Mouse (Mus musculus) yolk sac, embryonic 10.5 days (tissue): Measurements from ENCODE around the gene Rbms3.

Source experiments
- DNase-seq: peaks from one replicate; pipeline ENCODE4 v3.0.0-alpha.2; 2017; ENCODE audit warnings: low spot score

The Rbms3 gene

DNA sequence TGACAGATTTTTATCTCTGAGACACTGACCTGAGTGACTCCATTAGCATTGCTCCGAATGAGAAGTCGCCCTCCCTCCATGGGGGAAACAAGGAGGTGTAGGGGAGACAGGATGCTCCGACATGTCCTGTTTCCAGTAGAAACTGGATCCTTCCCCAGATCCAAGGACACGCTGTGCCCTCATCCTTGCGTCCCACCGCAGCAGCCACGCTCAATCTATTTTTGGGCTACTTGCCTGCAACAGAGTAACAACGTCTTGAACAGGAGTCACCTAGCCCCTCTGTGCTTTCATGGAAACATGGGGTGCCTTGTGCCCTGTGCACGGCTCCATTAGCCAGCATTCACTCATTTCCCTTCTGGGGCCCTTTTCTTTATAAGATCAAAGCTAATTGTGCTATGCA lies at the start of gene Rbms3:
Gene Rbms3 (minus strand): TSS at position 143 of the 400 bp plus-strand sequence.
- no peak for DNase-seq

DNA sequence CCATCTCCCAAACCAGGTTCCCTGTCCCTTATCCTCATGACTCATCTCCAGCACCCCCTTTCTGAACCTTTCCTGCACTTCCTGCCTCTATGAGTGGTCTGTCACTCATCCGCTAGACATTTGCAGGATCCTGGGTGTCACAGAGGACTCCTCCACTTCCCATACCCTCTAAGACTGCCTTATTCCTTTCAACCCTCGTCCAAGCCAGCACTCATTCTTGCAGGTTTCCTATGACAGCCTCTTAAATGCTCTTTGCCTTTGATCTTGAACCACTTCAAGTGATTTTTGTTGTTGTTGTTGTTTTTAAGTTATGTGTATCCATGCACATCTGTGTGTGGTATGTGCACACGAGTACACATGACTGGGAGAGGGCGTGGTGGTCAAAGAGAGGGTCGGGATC lies 43.6 kb upstream of the Rbms3 start:
- no peak for DNase-seq

DNA sequence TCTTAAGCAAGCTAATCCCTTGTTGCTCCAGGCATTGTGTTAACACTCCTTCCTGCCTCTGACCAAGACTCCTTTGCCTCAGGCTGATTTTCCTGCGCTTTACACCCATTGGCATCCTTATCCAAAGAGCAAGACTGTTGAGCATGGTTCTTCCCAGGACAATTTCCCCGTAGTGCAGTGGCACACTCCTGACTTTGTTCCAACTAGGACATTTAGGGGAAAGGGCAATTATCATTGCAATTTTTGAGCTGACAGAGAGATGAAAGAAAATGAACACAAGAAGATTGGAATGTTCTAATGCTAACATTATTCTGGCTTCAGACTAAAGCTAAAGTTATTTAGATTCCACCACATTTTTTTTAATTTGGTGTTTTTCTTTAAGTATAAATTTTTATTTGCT lies 24.9 kb upstream of the Rbms3 start:
- DNase-seq = no peak

DNA sequence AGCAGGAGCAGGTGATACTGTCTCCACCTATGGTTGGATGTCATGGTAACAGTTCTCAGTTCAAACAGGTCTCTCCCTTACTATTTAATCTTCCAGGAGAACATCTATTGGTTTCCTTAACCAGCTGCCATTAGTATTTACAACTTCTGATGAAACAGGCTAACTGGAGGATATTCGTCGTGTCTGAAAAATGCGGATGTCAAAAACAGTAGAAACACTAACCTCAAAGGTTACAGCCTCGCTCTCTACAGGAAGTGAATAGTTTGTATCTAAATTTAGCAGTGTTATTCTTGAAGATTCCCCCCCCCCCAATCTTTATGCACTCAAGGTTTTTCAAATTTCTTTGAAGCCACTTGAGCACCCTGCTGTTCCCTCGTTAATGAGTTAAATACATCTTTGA lies 23.9 kb upstream of the Rbms3 start:
- DNase-seq = no peak

DNA sequence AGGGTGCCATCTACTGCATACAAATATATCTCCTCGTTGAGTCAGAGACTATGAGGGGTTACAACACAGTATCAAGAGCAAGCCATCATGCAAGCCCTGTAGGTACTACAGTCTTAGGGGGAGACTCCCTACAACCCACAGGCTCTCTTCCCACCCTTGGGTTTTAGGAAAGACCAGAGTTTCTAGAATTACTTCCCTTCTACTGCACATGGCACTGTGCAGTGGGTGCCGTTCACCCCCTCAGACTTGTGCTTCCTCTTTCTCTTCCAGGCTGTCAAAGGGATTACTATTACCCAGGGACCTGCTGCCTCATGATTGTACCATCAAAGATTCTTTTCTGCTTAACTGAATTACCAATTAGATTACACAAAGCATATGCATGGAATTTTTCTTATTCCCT lies 16.4 kb upstream of the Rbms3 start:
- no peak for DNase-seq

DNA sequence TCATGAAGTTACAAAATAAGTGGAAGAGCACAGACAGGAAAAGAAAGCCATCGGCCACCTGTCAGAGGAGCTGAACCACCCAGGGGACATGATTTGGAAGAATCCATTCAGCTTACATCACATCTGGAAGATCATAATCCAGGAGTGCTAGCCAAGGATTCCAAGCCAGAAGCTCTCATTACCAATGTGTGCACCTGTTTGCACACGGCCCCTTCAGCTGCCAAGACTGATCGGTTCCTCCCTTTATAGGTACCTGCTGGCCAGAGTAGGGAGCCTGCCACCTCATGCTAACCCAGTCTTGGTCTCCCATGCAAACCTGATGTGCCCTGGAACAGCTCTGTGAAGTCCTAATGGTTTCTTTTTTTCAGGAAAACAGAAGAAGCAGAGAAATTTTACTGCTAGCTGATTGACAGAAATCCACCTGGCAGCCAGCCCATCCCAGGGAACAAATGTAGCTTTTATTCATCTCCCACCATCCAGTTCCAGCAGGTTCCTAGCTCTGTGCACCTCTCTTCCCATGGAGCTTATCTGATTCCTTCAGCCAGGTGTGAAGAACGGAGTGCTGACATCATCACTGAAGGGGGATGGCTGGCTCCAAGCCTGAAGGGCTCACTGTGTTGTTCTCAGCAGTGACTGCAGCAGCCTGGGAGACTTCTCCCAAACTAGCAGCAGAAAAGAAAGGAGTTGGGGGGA lies 11.5 kb upstream of the Rbms3 start:
- no peak for DNase-seq

DNA sequence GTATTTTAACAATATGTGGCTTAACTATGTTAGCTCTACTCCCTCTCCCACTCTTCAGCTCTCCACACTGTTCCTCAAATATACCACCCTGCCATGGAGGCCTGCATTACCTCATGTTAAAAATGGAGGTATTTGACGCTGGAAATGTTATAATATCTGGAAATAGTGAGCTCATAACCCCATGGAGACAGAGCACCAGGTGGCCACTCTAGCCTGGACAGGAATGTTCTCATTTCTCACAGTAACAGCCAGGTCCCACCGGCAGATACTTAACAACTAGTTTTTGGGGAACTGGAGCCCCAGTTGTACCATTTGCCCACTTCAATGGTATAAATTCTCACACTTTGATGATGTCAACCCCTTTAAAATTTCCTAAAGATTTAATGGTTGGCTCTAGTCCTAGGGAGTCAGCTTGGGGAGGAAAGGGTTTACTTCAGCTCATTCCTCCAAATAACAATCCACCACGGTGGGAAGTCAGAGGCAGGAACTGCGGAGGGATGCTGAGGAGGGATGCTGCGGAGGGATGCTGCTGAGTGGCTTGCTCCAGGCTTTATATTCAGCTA lies 9.0 kb upstream of the Rbms3 start:
- no peak for DNase-seq

DNA sequence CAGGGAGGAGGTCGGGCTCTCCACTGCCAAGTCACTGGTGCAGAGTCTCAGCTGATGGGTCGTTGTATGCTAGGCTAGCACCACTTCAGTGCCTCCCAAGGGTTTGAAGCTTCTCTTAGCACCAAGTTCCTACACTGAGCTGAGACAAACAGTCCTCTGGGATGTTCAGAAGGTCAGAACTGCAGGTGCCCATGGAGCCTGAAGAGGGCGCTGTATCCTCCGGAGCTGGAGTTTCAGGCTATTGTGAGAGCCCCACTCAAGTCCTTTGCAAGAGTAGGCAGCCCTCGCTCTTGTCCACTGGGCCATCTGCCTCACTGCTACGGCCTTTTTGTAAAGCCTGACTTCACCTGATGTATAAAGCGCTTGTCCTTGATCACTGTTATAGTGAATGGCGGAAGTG lies 6.8 kb upstream of the Rbms3 start:
- no peak for DNase-seq

DNA sequence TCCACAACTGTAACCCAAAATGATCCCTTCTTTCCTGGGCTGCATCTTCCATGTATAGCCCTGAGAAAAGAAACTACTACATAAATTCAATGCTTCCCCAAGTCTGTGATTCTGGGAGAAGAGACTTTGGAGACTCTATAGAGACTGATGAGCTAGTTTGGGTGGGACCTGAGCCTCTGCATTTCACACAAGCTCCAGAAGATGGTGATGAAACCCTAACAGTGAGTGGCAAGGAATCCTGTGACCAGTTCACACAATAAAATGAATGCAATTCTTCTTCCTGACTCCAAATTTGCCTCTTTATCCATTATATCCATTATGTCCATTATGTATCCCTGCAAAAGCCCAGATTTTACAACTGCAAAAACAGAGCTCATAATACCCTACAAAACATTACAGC lies 2.5 kb downstream of the Rbms3 start:
- no peak for DNase-seq

DNA sequence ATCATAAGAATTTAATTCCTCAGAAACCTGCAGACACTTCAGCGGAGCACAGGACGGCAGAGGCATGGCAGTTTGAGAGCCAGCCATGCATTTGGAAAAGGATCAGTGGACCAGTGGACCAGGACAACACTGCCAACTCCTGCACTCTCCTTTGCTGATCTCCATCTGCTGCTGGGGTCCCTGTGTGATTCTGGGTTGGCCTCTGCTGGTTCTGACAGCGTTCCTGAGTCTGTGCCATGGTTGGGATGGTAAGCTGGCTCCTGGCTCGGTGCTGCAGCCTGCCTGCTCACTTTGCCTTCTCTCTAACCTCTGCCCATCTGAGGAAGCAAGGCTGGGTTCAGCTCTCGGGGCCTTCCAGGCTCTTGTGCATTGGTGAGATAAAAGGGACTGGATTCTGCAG lies 28.9 kb downstream of the Rbms3 start:
- DNase-seq = no peak

DNA sequence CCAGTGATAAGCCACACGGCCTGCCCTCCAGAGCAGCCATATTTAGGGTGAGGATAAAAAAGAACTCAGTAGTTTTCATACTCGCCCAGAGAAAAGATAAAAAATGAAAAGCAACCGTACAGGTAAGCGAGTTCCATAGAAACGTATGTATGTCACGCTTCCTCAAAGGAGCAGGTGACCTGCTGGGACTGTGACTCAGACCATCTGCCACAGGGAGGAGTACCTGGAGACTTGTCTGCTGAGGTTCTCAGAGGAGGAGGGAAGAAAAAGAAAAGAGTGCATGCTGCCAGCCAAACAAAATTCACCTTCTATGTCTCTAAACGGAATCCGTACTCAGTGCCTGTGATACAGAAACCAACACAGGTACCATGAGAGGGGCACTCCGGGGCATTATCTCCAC lies 30.4 kb downstream of the Rbms3 start:
- DNase-seq = no peak

DNA sequence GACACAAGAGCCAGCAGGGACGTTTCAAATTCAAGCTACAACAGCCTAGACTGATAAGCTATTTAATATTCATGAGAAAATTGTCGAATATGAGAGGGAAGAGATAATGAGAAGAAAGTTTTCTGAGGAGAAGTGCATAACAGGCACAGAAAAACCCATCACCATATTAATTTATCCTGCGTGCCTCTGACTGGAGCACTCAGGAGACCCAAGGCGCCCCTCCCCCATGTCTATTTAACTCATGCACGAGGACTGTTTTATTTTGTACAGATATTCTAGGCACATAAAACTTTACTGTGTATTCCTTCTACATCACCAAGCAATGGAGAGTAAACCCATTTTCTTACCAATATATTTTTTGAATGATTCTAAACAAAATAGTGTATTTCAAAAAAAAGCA lies 33.6 kb downstream of the Rbms3 start:
- no peak for DNase-seq

DNA sequence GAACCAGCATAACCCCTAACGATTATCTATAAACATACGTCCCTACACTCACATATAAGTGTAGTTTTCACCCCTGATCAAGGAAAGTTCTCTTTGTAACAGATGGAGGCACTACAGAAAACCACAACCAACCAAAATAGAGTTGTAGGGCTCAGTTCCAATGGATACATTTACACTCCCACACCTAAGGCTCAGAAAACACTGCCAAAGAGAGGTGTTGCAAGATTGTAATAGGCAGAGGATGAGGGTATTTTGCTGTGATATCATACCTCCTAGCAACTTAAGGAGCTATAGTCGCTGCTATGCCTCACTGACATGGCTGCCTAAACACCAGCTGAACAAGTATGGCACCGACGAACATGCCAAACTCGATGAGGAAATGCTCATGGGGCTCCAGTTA lies 44.4 kb downstream of the Rbms3 start:
- no peak for DNase-seq

DNA sequence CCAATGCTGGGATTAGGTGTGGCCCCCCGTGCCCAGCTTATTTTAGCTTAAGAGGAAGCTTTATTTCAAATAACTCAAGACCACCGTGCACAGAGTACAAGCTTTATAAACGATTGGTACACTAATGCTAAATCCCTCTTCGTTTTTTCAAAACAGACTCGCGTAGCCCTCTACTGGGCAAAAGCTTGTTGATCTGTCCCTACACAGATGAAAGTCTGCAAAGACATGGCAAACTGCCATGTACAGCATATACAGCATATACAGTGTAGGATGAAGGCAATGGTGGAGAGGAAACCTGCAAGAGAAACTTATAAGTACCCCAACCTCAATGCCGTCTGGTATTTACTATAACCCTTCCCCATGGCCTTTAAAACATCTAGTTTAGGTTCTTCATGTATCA lies 46.1 kb downstream of the Rbms3 start:
- DNase-seq = no peak

DNA sequence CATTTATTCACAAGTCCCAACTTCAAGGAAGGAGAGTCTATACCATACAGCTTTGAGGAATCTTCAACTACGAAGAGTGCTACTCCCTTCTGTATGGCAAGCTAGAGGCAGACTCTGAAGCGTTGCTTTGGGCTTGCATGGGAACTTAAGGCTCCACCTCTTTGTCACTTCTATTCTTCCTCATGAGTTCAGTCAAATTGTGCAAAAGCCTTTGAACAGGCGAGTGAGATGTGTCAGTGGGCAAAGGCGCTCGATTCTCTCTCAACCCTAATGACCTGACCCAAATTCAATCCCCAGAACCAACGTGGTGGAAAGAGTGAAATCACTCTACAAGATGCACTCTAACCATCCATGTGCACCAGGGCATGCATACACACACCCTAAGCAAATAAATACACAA lies 47.1 kb downstream of the Rbms3 start:
- no peak for DNase-seq

DNA sequence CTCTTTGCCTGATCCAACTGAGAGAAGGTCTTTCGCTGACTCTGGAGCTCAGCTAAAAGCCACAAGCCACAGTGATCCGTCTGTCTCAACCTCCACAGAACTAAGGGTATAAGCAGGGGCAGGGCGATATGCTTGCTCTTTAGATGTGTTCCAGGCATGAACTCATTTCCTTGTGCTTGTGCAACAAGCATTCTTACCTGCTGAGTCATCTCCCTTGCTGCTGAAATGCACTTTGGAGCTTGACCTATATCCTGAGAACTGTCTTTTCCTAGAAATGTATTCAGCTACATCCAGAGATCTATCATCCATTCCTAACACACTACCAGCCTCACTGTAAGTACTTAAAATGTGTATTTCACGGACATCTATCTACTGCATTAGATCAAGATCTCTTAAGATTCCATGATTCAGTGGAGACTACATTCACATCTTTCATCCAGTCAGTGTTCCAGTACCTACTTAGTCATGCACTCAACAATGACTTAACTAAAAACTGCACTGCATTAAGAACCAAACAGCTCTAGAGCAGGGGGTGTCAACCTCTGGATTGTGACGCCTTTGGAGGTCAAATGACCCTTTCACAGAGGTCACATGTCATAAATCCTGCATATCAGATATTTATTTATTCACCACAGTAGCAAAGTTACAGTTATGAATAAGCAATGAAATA lies 58.4 kb downstream of the Rbms3 start:
- peak; percentile 32 for DNase-seq

DNA sequence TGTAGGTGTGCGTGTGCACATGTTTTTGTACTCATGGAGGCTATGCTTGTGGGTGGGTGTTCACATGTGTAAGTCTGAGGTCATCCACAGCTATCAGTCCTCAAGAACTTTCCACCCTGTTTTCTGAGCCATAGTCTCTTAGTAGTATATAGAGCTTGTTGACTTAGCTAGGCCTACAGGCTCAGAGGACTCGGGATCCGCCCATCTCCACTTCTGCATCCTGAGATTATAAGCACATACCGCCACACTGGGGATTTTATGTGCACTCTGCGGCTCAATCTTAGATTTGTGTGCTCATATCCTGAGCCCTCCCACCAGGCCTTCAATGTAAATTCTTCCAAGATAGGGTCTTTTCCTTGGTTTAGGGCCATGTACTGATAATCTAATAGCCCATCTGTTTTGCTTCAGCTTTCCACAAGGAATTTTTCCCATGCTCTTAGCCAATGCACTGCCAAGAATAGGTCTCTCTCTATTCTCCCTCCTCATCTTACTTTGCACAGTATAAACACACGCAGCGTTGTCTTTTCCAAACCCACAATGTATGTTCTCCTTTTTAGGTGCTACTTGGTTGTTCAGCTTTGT lies 59.4 kb downstream of the Rbms3 start:
- no peak for DNase-seq

DNA sequence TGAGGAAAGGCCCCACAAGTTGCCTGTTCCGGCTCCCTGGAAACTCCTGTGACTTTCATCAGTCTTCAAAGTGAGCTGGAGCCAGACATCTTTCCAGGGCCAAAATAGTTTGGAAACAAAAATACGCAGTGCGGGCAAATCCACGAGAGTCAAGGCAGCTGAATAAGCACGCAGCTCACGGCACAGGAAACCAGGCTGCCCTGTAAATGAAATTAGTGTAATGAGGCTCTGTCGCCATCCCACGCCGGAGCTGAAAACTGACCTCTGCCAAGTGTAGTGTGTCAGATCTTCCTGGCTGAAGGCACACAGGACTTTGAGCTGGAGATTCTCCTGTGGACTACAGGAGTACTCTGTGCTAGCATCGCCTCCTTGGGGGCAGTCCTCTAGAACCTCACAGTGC lies 63.4 kb downstream of the Rbms3 start:
- no peak for DNase-seq

DNA sequence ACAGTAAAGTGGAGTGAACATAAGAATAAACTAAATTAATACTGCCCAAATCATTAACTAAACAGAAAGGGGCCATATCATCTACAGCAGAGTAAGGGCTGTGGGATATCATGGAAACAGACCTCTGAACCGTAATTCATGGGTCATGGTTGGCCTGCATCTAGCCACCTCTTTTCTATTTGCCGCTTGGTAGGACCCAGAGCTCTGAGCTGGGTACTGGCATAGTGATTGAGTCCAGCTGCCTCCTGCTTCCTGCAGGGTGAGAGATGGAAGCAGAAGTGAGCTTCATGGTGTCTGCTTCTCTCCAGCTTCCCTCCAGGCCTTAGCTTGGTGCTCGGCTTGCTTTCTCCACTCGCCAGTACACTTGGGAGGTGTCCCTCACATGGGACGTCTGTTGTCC lies 71.2 kb downstream of the Rbms3 start:
- DNase-seq = no peak

DNA sequence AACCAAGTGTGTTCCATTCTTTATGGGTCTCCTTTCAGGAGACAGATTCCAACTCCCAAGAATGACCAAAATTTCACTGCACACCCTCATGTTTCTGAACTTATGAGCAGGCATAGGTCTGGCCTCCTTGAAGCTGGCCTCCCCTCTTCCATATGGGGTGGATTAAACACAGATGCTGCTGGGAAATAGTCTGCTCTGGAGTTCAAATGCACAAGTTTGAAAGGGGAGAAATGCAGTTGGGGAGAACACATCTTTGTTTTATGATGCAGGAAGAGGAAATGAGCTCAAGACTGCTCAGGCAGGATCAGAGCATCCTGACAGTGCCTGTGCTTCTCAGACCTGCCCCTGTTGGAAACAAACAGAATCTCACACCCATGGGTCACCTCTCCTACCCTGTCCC lies 75.4 kb downstream of the Rbms3 start:
- DNase-seq = no peak

DNA sequence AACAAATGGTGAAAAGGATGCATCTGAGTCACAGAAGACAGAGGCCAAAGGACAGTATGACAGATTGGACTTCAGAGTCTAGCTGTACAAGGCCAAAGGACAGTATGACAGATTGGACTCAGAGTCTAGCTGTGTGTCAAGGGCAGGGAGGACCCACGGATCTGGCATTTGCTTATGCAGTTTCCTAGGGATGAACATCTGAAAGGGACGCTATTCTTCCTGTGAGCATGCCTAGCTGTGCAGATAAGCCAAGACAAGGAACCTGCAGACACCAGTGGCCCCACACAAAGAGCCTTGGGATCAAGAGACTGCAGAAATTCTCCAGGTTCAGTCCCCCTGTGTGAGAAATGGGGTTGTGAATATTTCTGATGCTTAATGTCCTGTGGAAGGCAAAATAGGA lies 100.4 kb downstream of the Rbms3 start:
- no peak for DNase-seq

DNA sequence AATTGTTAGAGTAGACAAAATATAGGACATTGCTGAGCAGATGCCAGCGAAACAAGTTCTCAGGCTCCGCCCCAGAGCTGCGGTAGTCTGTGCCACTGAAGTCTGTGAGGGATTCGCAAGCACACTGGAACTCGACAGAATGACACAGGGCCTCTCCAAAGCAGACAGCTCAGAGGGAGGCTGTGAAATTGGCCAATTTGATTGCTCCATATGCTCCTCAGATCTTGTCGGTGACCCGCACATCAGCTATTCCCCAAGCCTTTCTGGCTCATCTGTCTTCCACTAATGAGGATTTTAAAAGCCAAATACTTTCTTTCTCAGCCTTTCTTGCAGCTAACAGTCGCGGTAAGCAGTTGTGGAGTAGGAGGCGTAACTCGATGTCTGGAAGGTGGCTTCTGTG lies 120.8 kb downstream of the Rbms3 start:
- no peak for DNase-seq

DNA sequence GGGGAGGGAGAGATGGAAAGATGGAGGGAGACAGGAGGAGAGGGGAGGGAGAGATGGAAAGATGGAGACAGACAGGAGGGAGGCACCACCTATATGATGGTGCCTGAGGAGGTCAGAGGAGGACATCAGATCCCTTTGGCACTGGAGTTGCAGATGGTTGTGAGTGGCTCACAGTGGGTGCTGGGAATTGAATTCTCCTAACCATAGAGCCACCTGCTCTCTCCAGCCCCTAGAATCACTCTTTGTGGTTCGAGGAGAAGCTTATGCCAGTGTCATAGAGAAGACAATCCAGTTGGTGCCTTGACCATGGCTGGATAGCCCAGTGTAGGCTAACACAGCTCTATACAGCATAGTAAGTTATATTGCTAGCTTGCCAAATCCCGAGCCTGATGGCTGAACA lies 137.8 kb downstream of the Rbms3 start:
- no peak for DNase-seq

DNA sequence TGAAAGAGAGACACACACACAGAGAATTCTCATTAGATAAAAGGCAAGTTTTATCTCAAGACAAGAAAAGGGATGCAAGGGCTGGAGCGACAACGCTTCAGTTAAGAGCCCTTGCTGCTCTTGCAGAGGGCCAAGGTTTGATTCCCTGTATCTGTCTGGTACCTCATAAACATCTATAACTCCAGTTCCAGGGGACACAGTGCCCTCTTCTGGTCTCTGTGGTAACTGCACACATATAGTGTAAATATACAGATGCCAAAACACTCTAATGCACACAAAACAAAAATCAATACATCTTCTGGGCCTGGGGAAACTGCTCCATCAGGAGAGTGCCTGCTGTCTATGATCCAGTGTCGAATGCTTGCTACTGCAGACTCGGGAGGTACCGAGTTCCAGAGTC lies 145.3 kb downstream of the Rbms3 start:
- DNase-seq = no peak
